Mouse (Mus musculus) heart, postnatal 0 days (tissue): ENCODE measurements around the gene Cyp17a1. TPM values are rescaled to one million over a fixed set of nuclear protein-coding genes. Genes with fewer than 3 reads are reported as not detected.

Experiments used
- ATAC-seq: fragments of 200-750 bp; cut with Nextera tagmentation; 2 replicates; pipeline ENCODE4 v1.8.0; 2017; ENCODE audit warnings: low read depth, moderate number of reproducible peaks, moderate library complexity; ENCODE audit not compliant: insufficient read depth
- DNase-seq: peaks from one replicate; pipeline ENCODE4 v3.0.0-alpha.2; 2016; ENCODE audit warnings: low spot score
- H3K27ac ChIP-seq: fragments of 300-500 bp; sonication (generic); 2 replicates; pipeline ENCODE4 v1.5.1; 2014; ENCODE audit warnings: low read depth, mild to moderate bottlenecking
- H3K27me3 ChIP-seq: fragments of 300-500 bp; sonication (generic); 2 replicates; pipeline ENCODE4 v1.6.1; 2014; ENCODE audit warnings: low read length, mixed read lengths; ENCODE audit not compliant: control insufficient read depth, insufficient read depth
- H3K36me3 ChIP-seq: fragments of 300-500 bp; sonication (generic); replicated peaks from 2 replicates; pipeline ENCODE4 v1.6.1; 2014; ENCODE audit warnings: low read length, mixed read lengths; ENCODE audit not compliant: control insufficient read depth, insufficient read depth
- H3K4me1 ChIP-seq: fragments of 300-500 bp; sonication (generic); 2 replicates; pipeline ENCODE4 v1.6.1; 2014; ENCODE audit warnings: antibody characterized with exemption; ENCODE audit not compliant: control insufficient read depth, insufficient read depth
- H3K4me2 ChIP-seq: fragments of 300-500 bp; sonication (generic); 2 replicates; pipeline ENCODE4 v1.6.1; 2014; ENCODE audit warnings: low read depth, mild to moderate bottlenecking, low read length, moderate library complexity
- H3K4me3 ChIP-seq: fragments of 300-500 bp; sonication (generic); 2 replicates; pipeline ENCODE4 v1.5.1; 2014; ENCODE audit warnings: low read depth, low read length
- H3K9ac ChIP-seq: fragments of 300-500 bp; sonication (generic); replicated peaks from 2 replicates; pipeline ENCODE4 v1.6.1; 2014; ENCODE audit warnings: low read depth, low read length, mixed read lengths
- H3K9me3 ChIP-seq: fragments of 300-500 bp; sonication (generic); replicated peaks from 2 replicates; pipeline ENCODE4 v1.6.1; 2016; ENCODE audit warnings: low read length; ENCODE audit not compliant: control insufficient read depth
- CTCF ChIP-seq: IDR thresholded peaks from 2 replicates; pipeline ENCODE4 v1.5.1; 2016; ENCODE audit warnings: antibody characterized with exemption, control low read depth, low read depth
- EP300 ChIP-seq: IDR thresholded peaks from 2 replicates; pipeline ENCODE4 v1.6.1; 2016; ENCODE audit warnings: antibody characterized with exemption, low read depth
- WGBS: fragments of 180-500 bp; shearing (Covaris S2); extraction: QIAGEN DNeasy Blood & Tissue Kit; methylation state at CpG from one replicate; pipeline ENCODE4 v1.1.7; 2014; 5-methylcytosine and 5-hydroxymethylcytosine counted together
- polyA plus RNA-seq: library from polyadenylated mRNA; unstranded; fragments of >200 nt; fragmentation: Nextera tagmentation; extraction: Ambion mirVana; gene quantifications from 2 replicates; pipeline ENCODE4 v1.2.1, GENCODE M21; 2015
- total RNA-seq: library from RNA; depleted of rRNA; stranded (reverse); fragments of >200 nt; gene quantifications from 2 replicates; pipeline ENCODE4 v1.2.3, GENCODE M21; 2014; ENCODE audit warnings: low replicate concordance

Cyp17a1 gene
- total and polyA plus RNA-seq, 2 experiments from 2014 or later = 0.68 to 3.9 TPM

DNA sequence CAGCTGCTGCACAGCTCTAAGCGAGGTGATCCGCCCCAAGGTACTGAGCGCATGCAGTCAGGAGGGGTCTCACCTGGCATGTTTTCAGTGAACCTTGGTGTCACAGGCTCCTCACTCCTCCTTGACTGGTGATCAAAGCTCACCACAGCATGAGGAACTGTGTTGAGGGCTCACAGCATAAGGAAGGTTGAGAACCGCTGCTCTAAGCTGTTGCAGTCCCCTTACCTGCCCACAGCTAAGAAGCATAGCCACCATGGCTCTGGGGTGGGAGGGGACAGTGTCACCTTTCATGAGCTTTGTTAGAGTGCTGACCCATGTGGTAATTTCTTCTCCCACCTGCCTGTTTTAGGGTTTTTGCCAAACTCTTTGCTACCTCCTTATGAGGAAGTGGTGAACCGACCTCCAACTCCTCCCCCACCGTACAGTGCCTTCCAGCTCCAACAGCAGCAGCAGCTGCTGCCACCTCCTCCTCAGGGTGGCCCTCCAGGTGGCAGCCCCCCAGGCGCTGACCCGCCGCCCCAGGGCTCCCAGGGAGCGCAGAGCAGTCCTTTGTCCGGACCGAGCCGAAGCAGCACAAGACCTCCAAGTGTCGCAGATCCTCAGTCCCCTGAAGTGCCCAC, 19.2 kb downstream of the Cyp17a1 start:
- H3K4me3 ChIP-seq = no peak overlapping the region
- 91% methylated on average over 14 of the region's 14 CpGs for WGBS
- no peaks in the 10 kb centered on the region for H3K4me1 ChIP-seq
- H3K4me2 ChIP-seq = no peak overlapping the region
- no peak overlapping the region for H3K9ac ChIP-seq
- H3K27me3 ChIP-seq = no peaks in the 10 kb centered on the region
- peak overlapping the region; percentile 39; the same call in 1 of the 2 replicates for H3K27ac ChIP-seq
- no peaks in the 10 kb centered on the region for H3K9me3 ChIP-seq
- no peak for TF ChIP-seq EP300
- no peak for TF ChIP-seq CTCF
- H3K36me3 ChIP-seq = peaks cover 67% of the 10 kb centered on the region
- DNase-seq = no peak
- ATAC-seq = no peak

DNA sequence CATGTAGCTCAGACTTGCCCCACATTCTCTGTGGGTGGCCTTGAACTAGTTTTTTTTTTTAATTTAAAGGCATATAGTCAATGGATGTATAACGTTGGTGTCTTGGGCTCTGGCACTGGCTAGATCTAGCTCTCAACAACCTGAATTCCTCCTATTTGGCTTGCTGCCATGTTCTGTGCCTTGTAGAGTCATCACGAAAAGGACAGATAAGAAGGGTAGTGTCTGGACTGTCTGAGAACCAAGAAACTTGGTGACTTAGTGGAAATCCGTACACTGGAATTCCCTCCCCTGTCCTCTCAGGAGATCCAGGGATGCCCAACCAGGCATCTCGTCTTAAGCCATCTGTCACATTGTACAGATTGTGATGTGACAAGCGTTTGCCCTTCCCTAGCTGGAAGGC, 19.8 kb downstream of the Cyp17a1 start:
- H3K4me3 ChIP-seq = no peak overlapping the region
- peaks cover 70% of the 10 kb centered on the region for H3K36me3 ChIP-seq
- H3K4me2 ChIP-seq = no peak overlapping the region
- H3K4me1 ChIP-seq = no peaks in the 10 kb centered on the region
- no peak overlapping the region for H3K9ac ChIP-seq
- H3K27ac ChIP-seq = peak overlapping the region; percentile 39; the same call in 1 of the 2 replicates
- ATAC-seq (no peak), DNase-seq (no peak)
- TF ChIP-seq EP300 = no peak
- TF ChIP-seq CTCF = no peak
- H3K27me3 ChIP-seq = no peaks in the 10 kb centered on the region
- 23% methylated on average over 5 of the region's 5 CpGs for WGBS
- H3K9me3 ChIP-seq = no peaks in the 10 kb centered on the region

DNA sequence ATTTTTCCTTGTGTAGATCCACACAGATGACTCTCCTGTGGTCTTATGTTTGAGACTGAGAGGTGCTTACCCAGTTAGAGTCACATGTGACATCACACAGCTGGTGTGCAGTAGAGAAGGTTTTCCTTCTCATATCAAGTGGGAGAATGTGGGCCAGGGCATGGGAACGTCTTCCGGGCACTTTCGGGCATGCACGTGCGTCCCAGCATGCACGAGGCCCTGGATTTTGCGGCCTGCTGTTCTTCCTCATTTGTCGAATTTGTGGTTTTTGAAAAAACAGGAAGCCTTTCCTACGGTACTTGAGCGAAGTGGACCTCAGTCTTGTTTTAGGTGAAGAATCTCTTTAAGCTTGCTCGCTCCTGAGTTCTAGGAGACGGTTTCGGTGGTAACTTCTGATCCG, 24.4 kb downstream of the Cyp17a1 start:
- H3K4me3 ChIP-seq = no peak overlapping the region
- DNase-seq = no peak
- no peak for ATAC-seq
- peaks cover 52% of the 10 kb centered on the region for H3K36me3 ChIP-seq
- H3K27me3 ChIP-seq = no peaks in the 10 kb centered on the region
- TF ChIP-seq EP300 = no peak
- no peak overlapping the region for H3K9ac ChIP-seq
- no peaks in the 10 kb centered on the region for H3K9me3 ChIP-seq
- H3K27ac ChIP-seq = no peak overlapping the region
- peaks cover 33% of the 10 kb centered on the region for H3K4me1 ChIP-seq
- no peak overlapping the region for H3K4me2 ChIP-seq
- WGBS = 91% methylated on average over 14 of the region's 14 CpGs

DNA sequence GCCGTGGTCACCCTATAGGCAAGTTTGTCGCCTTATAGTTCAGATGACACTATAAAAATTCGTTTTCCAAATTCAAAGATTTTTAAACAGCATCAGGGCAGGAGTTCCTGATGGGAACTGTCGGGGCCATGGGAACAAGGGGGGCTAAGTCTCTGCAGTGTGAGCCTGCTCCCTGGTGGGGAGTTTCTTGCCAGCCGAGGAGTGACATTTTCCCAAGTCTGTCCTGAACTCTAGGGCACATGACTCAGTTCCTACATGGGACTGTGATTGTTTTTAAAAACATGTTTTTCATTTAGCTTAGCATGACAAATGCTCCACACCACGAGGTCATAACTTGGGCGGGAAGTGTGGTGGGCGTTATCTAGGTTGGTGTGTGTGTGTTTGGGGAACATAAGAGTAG, 25.1 kb downstream of the Cyp17a1 start:
- Histone ChIP-seq H3K27ac (0 out of 2 replicates have a peak overlapping the region, but pooled peaks have one; percentile 1), H3K4me3 (no peak overlapping the region), H3K27me3 (no peaks in the 10 kb centered on the region), H3K9me3 (no peaks in the 10 kb centered on the region), H3K4me2 (no peak overlapping the region), H3K4me1 (peaks cover 40% of the 10 kb centered on the region), H3K36me3 (peaks cover 44% of the 10 kb centered on the region), H3K9ac (no peak overlapping the region)
- WGBS = 71% methylated on average over 8 of the region's 8 CpGs
- ATAC-seq (no peak), DNase-seq (no peak)
- no peak for TF ChIP-seq EP300
- peak; percentile 45 for TF ChIP-seq CTCF

DNA sequence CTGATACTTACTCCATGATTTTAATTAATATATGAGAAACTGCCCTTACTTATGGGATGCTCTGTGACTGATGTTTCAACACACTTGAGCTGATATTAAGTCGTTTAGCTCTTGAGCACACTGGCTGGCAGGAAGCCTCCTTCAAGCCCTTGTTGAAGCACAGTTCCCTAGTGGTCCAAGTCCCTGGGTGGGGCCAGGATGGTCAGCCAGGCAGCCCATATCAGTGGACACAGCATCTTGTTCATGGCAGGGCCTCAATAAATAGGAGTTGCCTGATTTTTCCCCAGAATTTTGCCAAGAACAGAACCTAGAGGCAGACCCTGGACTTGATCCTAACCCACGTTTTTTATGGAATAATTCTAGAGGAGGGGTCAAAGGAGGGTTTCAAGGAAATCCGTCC, 25.7 kb downstream of the Cyp17a1 start:
- H3K27me3 ChIP-seq = no peaks in the 10 kb centered on the region
- no peak for DNase-seq
- peaks cover 41% of the 10 kb centered on the region for H3K36me3 ChIP-seq

DNA sequence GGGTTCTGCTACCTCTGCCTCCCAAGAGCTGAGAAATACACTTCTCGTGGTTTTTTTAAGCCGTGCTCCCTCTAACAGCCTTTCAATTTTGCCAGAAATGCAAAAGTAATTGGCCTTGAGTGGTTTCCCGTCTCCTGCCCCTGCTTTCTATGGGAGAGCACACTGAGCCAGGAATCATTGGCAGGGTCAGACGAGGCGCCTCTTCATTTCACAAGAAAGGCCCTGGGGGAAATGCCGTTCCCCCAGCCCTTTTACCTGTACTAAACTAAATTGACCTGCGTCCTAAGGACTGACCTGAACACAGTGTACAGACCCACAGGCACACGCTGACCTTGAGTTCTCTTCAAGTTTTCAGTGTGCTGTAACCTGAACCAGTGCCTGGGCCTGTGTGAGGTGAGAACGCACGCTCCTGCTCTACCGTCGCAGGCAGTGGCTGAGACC, 26.9 kb downstream of the Cyp17a1 start:
- no peak for ATAC-seq
- Histone ChIP-seq H3K27me3 (no peaks in the 10 kb centered on the region), H3K4me3 (no peak overlapping the region), H3K9ac (peak overlapping the region; percentile 23; the same call in 1 of the 2 replicates), H3K4me1 (peaks cover 56% of the 10 kb centered on the region), H3K36me3 (peaks cover 34% of the 10 kb centered on the region), H3K4me2 (peak overlapping the region; percentile 38; the same call in 1 of the 2 replicates), H3K9me3 (no peaks in the 10 kb centered on the region), H3K27ac (peak overlapping the region; percentile 94)
- 62% methylated on average over 12 of the region's 12 CpGs for WGBS
- no peak for TF ChIP-seq CTCF
- no peak for TF ChIP-seq EP300
- no peak for DNase-seq

More for the DNA sequence above, 25.7 kb downstream of the Cyp17a1 start:
- Histone ChIP-seq H3K4me1 (peaks cover 46% of the 10 kb centered on the region), H3K9ac (no peak overlapping the region), H3K27ac (peak overlapping the region; percentile 22; the same call in 1 of the 2 replicates), H3K4me2 (no peak overlapping the region), H3K4me3 (no peak overlapping the region), H3K9me3 (no peaks in the 10 kb centered on the region)
- WGBS = 58% methylated on average over 3 of the region's 3 CpGs
- TF ChIP-seq CTCF (no peak), EP300 (no peak)
- no peak for ATAC-seq
